Mouse (Mus musculus): ENCODE results near the gene Aasdh.

DNA sequence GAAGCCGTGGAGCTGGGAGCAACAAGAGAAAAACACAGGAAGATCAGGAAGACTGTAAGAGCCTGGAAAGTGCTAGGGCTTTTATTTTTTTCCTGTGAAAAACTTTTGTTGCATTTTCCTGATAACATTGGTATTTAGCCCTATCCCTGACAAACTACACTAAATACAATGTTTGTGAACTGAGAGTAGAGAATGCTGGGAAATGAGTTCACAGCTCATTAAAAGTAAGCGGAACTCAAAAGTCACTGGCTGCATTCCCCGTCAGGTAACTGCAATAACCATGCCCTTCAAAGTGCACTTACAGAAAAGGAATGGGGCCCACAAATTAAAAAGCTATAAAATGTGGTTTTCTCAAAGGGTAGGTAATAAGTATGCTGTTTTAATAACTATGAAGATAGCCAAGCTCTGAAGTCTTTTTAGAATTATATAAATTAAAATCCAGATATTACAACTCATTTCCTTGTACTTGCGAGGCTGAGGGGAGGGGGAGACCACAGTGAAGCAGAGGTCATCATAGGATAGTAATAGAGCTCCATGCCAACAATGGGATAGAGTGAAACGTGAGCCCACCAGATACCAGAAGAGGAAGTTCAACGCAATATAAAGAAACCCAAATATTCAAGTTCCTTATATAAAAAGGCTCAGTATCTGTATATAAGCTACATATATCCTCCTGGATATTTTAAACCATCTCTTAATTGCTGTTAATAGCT is 39.8 kb upstream of the Aasdh start:
- TF ChIP-seq POLR2A (IDR thresholded peaks at IDR 0.05; ENCODE audit: low read depth, low read length) (no peak), CTCF (conservative IDR thresholded peaks at IDR 0.05; ENCODE audit: insufficient read depth, insufficient read length, low read depth, low read length) (no peak)

Data from kidney, adult 2 months (tissue).